Mouse (Mus musculus) liver, adult 2 months (tissue): ENCODE measurements around the gene Abhd17c.

Experiments
- CTCF ChIP-seq: fragments of 200-500 bp; IDR thresholded peaks from 2 replicates; pipeline ENCODE4 v1.5.1; 2011; ENCODE audit warnings: low read depth, low read length, control low read depth
- POLR2A ChIP-seq: fragments of 200-500 bp; IDR thresholded peaks from 2 replicates; pipeline ENCODE4 v1.6.1; 2011; ENCODE audit warnings: low read length, control low read depth; ENCODE audit not compliant: insufficient read depth; ENCODE audit errors: extremely low read depth

GRCm38 (mm10) chr7:84114775-84115174 is 36.9 kb downstream of the Abhd17c start:
- TF ChIP-seq POLR2A (no peak), CTCF (no peak)
